Mouse (Mus musculus) gastrocnemius, adult 2 months (tissue): ENCODE results near the gene Phactr3. TPM values are rescaled to one million over a fixed set of nuclear protein-coding genes. Genes with fewer than 3 reads are reported as not detected.

ENCODE experiments used
- DNase-seq: peaks from one replicate; pipeline ENCODE4 v3.0.0; 2022
- H3K27ac ChIP-seq: fragments of 200-600 bp; 2 replicates; pipeline ENCODE4 v1.8.1; 2022; ENCODE audit warnings: mild to moderate bottlenecking
- H3K4me3 ChIP-seq: fragments of 200-600 bp; 2 replicates; pipeline ENCODE4 v1.8.1; 2022; ENCODE audit warnings: mild to moderate bottlenecking, moderate library complexity
- CTCF ChIP-seq: fragments of 200-600 bp; IDR thresholded peaks from 2 replicates; pipeline ENCODE4 v1.8.1; 2022; ENCODE audit warnings: antibody characterized with exemption, mild to moderate bottlenecking, moderate library complexity
- intact Hi-C: fragments of 180-260 bp; cut with DNase I; formaldehyde crosslinking; loops from one replicate; pipeline ENCODE4 v1.15.1; 2025
- total RNA-seq, 2 experiments: library from RNA; stranded (reverse); gene quantifications; 2 replicates each; pipeline ENCODE4 v1.2.3; 2021

Gene Phactr3
- total RNA-seq, 2 experiments from 2014 or later, result 0.11 TPM; not detected in 1

DNA sequence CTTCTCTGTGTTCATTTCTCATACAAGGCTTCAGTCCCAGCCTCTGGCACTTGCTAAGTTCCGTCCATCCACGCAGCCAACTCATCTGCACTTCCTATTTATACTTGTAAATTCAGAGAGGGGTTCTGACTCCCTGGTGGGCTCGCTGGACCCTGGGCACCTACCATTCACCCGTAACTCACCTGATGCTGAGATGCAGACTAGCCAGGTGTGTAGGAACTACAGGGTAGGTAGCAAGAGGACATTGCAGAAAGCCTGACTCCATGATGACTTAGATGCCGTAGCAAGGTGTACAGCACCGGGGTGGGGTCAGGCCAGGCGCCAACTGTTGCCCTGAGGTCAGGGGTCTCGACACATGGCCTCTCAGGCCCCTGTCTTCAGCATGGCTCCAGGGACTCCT lies 6.7 kb downstream of the Phactr3 start:
- Histone ChIP-seq H3K27ac (no peak overlapping the region), H3K4me3 (no peak overlapping the region)
- intact Hi-C loops, result no loop called here
- TF ChIP-seq CTCF, result no peak
- no peak for DNase-seq

DNA sequence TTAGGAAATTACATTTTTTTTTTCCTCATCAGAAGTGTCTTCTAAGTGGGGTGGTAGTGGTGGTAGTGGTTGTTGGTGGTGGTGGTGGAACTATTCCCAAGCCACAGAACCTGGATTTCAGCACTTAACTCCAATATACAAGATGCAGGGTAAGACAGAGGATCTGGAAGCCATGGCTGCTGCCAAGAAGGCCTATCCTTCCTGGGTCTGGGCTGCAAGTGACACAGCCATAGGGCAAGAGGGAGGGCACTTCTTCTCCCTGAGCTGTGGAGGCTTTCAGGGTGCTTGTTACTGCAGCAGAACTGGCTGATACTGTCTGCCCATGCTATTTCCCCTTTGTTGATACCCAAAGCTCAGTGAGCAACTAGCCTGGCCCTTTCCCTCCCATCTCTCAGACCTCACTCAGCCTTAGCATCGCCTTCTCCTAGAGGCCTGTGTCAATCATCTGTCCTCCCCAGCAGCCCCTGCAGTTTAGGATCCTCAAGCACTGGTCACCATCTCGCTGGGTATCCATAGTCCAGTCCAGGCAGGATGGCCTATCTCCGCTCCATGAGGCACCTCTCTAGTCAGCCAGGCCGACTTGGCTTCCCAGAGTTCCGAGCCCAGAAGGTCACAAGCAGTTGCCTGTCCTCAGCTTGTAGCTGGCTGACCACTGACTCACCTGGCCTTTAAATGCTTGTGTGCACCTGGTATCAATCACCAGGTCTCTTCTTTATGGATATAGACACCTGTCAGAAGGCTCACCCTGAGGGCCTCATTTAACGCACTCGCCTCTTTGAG lies 7.5 kb downstream of the Phactr3 start:
- TF ChIP-seq CTCF, result no peak
- Histone ChIP-seq H3K27ac (no peak overlapping the region), H3K4me3 (no peak overlapping the region)
- intact Hi-C loops, result no loop called here
- no peak for DNase-seq

DNA sequence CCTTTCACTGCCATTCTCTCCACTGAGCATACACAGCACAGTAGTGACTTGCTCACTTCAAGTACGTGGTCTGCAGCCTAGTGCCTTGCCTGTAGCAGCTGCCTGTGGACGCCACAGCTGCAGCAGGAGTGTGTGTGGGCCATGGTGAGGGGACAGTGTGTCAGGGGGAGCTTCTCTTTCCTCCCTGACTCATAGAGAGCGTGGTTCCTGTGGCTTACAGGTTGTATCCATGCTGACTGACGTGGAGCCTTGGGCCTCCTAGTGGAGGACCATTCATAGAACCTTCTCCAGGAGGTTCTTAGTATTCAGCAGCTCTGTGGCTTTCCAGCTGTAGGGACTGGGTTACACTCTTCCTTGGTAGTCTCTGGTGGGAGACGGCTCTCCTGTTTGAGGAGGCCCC lies 9.8 kb downstream of the Phactr3 start:
- H3K27ac ChIP-seq, result no peak overlapping the region
- no peak overlapping the region for H3K4me3 ChIP-seq
- DNase-seq, result no peak
- no peak for TF ChIP-seq CTCF
- intact Hi-C loops, result no loop called here

DNA sequence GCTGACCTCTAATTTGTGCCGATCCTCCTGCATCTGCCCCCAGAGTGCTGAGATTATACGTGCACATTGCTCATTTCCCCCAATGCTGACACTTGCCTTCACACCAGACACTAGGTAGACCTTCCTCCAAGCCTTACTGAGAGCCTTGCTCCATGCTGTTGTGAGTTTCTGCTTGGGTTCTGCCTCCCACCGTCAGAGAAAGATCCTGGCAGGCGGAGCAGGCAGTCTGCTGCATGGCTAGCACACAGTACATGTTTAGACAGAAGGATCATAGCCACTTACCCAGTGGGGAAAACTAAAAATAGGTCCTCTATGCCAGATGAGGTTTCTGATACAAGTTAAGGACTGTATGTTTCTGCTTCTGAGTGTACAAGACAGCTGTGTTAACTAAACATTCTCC lies 10.4 kb downstream of the Phactr3 start:
- no peak for TF ChIP-seq CTCF
- Histone ChIP-seq H3K4me3 (no peak overlapping the region), H3K27ac (no peak overlapping the region)
- DNase-seq, result no peak
- intact Hi-C loops, result no loop called here

DNA sequence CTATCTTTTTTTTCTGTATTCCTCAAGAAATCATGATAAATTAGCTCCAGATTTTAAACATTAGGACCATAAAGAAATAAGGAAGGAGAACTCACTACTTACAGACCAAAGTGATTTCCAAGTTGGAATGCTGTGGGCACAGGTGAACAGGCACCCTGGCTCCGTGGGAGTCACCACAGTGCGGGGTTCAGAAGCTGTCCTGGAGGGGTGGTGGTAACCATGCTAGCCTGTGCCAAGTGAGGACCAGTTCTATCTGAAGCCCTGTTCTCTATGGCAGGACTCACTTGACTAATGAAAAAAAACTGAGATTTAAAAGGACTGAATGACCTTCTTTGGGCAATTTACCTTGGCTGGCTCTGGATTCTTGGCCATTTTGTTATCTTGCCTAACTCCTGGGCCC lies 10.9 kb downstream of the Phactr3 start:
- no peak for DNase-seq
- Histone ChIP-seq H3K27ac (no peak overlapping the region), H3K4me3 (no peak overlapping the region)
- intact Hi-C loops, result no loop called here
- TF ChIP-seq CTCF, result no peak

DNA sequence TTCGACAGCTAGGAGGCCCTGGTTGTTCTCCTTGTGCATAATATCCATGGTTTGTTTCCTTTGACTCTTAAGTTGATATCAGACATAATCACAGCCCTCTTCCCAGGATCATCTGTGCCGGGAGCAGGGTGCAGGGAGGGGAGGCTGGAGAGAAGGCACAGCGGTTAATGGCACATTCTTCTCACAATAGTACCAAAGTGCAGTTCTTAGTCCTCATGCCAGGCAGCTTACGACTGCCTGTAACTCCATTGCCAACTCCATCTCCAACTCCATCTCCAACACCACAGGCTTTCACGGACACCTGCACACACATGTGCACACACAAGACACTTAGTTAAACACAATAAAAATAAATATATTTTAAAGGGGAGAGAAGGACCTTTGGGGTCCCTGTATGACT lies 11.8 kb downstream of the Phactr3 start:
- H3K27ac ChIP-seq, result no peak overlapping the region
- no peak for DNase-seq
- H3K4me3 ChIP-seq, result no peak overlapping the region
- no peak for TF ChIP-seq CTCF
- intact Hi-C loops, result no loop called here

DNA sequence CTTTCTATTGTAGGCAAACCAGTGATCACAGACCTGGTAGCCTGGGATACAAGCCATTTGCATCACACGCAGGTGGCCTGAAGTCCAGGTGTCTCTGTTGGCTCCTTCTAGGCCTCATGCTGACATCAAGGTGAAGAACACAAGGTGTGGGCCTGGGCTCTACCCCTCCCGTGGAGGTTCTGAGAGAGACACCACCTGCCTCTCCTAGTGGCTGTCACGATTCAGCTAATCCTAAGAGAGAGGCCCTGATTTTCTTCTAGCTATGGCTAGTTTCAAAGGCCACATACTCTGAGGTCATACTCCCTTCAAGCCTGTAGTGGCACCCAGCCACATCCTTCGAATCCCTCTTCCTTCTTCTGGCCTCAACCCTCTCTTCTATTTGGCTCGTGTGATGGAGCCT lies 12.2 kb downstream of the Phactr3 start:
- TF ChIP-seq CTCF, result no peak
- intact Hi-C loops, result no loop called here
- no peak overlapping the region for H3K27ac ChIP-seq
- no peak for DNase-seq
- H3K4me3 ChIP-seq, result no peak overlapping the region

DNA sequence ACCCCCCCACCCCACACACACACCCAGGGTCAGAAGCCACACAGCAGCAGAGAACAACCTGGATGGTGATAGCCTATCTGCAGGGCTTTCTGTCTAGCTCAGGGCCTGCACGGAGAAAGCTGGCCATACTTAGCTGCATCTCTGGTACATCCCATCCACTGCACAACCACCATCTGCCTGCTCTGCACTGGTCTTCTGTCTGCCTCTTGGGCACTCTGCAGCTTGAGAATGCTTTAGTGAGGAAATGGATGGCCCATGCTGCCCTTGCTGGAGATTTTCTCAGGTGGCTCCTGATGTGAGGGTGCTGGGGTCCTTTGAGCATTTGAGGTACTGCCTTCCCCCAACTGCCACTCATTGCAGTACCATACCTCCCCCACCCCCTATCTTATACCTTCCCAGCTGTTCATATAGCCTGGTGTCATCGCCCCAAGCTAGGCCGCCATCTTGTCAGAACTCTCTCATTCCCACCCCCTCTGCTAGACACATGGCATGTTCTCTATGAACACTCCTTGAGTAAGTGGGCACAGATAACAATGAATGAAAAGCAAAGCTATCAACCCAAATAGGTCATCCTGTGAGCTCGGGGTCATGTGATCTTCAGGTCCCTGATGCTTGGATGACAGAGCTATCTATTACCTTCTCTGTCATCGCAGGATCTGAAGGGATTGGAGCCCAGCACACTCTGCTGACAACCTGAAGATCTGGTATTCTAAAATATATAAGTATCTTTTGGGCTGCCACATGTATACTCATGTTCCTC lies 13.0 kb downstream of the Phactr3 start:
- intact Hi-C loops, result no loop called here
- H3K4me3 ChIP-seq, result no peak overlapping the region
- no peak overlapping the region for H3K27ac ChIP-seq
- TF ChIP-seq CTCF, result no peak
- DNase-seq, result no peak

DNA sequence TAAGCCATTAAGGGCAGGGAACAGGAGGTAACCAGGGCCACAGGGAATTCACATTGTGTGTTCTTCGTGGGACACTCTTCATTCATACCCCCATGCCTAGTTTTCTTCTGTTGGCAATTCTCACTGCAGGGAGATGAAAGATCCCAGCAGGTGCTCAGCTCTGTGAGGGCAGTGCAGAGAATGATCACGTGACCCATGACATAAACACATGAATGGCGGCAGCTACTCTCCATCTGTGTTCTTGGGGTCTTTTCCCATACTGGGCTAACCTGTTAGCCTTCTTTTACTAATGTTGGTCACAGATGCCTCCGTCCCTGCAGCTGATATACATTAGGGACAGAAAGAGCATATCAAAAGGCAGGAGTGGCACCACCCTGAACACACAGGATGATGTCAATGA lies 16.9 kb downstream of the Phactr3 start:
- H3K4me3 ChIP-seq, result no peak overlapping the region
- no peak for DNase-seq
- H3K27ac ChIP-seq, result no peak overlapping the region
- intact Hi-C loops, result loop anchor here (2.0 kb wide), 1 partner anchor 129 kb away; no protein-coding TSS in a partner anchor
- no peak for TF ChIP-seq CTCF

DNA sequence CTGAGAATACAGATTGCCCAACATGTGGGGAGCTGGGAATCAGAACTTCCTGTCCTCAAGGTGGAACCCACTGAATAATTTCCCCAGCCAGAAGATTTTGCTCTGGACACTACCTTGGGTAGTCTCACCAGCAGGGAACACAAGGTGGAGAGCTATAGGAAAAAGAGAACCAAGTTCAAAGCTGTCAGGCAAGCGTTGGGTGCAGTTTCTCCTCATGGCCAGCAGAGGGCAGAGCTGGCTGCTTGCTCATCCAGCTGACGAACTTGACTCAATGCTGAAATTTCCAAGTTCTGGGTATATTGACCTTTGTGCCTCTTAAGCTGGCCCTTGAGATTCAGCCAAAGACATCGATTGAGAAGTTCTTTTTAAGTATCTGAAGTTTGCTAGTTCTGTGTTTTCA lies 18.7 kb downstream of the Phactr3 start:
- no peak for DNase-seq
- no peak overlapping the region for H3K27ac ChIP-seq
- intact Hi-C loops, result loop anchor here (2.0 kb wide), 1 partner anchor 127 kb away; no protein-coding TSS in a partner anchor
- TF ChIP-seq CTCF, result peak; percentile 94
- no peak overlapping the region for H3K4me3 ChIP-seq

DNA sequence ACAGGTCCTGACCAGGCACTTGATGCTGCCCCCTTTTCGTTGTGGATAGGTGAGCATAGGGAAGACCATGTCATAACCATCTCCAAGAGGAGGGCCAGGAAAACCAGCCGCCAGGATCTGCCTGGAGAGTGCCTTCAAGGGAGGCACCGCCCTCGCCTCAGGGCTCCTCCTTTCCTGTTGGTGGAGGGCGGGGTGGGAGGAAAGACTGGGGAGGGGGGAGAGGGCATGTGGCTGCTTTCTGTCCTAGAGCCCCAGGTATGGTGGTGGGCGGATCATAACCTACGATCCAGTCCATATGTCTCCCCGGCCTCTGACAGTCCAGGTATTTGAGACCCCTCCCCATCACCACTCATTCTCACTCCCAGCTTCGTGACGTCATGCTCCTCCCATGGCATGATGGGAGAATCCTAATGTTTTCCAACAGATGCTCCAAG lies 22.7 kb downstream of the Phactr3 start:
- H3K4me3 ChIP-seq, result no peak overlapping the region
- no peak overlapping the region for H3K27ac ChIP-seq
- DNase-seq, result no peak
- no peak for TF ChIP-seq CTCF
- intact Hi-C loops, result no loop called here

DNA sequence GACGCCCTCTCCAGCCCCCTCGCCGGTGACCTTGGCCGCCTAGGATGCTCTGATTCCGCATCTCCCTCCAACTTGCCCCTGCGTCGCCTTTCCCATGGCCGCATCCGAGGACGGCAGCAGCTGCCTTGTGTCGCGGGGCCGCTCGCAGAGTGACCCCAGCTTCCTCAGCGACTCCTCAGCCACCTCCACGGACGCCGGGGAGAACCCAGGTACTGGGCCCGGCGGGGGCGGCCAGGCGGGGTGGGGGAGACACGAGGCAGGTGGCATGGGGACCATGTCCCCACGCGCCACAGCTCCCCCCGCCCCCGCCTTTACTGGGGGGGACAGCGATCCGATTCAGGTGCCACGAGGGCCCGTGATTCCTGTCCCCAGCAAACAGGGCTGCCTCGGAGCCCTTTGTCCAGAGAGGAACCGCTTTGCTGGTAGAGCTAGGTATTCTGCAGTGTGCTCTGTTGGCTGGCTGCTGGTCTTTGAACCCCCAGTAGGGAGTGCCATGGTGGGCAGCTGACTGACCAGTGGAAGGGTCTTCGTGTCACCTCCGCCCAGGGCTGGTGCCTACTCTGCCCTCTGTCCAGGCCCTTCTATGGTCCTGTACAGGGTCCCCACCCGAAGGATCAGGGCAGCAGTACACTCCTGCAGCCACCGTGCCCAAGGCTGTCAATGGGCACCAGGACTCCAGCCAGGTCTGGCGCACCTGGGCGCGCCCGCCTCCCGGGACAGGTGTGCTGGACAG lies 23.7 kb downstream of the Phactr3 start:
- intact Hi-C loops, result no loop called here
- no peak for TF ChIP-seq CTCF
- H3K4me3 ChIP-seq, result peak overlapping the region; percentile 15; the same call in 1 of the 2 replicates
- no peak overlapping the region for H3K27ac ChIP-seq
- no peak for DNase-seq

DNA sequence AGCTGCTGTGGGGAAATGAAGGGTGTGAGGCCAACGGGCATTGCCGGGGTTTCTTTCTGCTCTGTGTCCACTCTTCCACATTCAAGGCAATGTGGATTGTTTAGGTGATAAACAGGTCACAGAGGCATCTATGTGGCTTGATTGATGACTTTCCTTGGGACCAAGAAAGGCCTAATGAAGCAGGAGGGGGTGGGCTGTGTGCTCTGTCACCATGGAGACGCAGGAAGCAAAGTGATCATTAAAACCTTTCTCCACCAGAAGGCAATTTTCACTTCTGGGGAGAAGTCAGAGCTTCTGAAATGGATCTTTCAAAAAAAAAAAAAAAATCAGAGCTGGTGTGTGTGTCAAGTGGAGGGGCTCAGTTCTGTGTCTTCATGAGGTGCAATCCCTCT lies 24.2 kb downstream of the Phactr3 start:
- no peak for TF ChIP-seq CTCF
- intact Hi-C loops, result no loop called here

More for the DNA sequence above, 24.2 kb downstream of the Phactr3 start:
- DNase-seq, result no peak
- H3K4me3 ChIP-seq, result no peak overlapping the region
- no peak overlapping the region for H3K27ac ChIP-seq
